Mouse (Mus musculus): Measurements from ENCODE around the gene Oprd1.

- no peak for TF ChIP-seq POLR2A (IDR thresholded peaks at IDR 0.05; ENCODE audit: low read depth, low read length)
- TF ChIP-seq CTCF (IDR thresholded peaks at IDR 0.05; ENCODE audit: extremely low read depth, insufficient read length, insufficient replicate concordance, low read depth, low read length) = no peak
Measured at GRCm38 (mm10) chr4:132119566-132119965, 24.7 kb downstream of the Oprd1 start.
